Mouse (Mus musculus) adrenal gland, postnatal 10 days (tissue): ENCODE data around the gene Olfr1347. TPM values are rescaled to one million over a fixed set of nuclear protein-coding genes. Genes with fewer than 3 reads are reported as not detected.
A peak's percentile ranks its signal among the peaks of the same experiment; 100 is the strongest.
"Not testable (repeated sequence)": the region's sequence is repeated elsewhere in the genome, so short reads cannot be mapped to it uniquely, and the experiment has no call there.

Experiments used
- DNase-seq: peaks from one replicate; pipeline ENCODE4 v3.0.0; 2021; ENCODE audit warnings: mixed read lengths
- long read RNA-seq, 2 experiments: library from polyadenylated mRNA; stranded (forward); transcript quantifications; one replicate each; pipeline ENCODE4 v2.0.0; 2021
- total RNA-seq, 2 experiments: library from RNA; stranded (reverse); gene quantifications; 2 replicates each; pipeline ENCODE4 v1.2.3; 2021

Gene Olfr1347
- total RNA-seq: not detected
- long read RNA-seq, experiment 1: 0 reads
- long read RNA-seq, experiment 2: 0 reads

GRCm38 (mm10) chr7:6499655-6500054, at the start of gene Olfr1347:
Gene Olfr1347, minus strand, starts transcription at chr7:6499755.
- DNase-seq: no peak

DNA sequence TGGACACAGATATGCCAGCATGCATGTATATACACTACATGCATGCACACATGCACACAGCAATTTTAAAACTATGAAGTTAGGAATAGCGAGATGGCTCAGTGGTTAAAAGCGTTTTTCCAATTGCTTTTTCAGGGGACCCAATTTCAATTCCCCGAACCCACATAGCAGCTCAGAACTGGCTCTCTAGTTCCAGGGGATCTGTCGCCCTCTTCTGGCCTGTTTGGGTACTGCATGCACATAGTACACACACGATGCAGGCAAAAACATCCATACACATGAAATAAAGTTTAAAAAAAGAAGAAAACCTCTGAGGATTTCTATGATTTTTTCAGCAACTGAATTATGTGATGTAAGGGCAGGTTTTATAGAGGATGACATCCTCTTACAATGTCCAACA, 26.6 kb upstream of the Olfr1347 start:
- DNase-seq: peak; percentile 4

DNA sequence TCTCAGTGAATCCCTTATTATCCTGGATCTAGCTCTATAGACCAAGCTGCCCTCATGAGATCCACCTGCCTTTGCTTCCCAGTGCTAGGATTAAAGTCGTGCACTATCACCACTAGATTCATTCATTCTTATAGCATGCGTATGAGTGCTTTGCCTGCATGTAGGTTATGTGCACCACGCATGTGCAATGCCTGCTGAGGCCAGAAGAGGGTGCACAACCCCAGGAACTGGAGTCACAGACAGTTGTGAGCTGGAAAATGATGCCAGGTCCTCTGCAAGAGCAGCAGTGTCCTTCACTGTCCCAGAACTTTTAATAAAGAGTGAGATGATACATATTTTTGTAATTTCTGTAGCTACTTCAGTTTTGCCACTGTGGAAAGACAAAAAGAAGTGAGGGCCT, 25.4 kb upstream of the Olfr1347 start:
- DNase-seq: peak; percentile 3

GRCm38 (mm10) chr7:6522850-6523249, 23.3 kb upstream of the Olfr1347 start, which contains the start of gene Olfr1349:
Gene Olfr1349, minus strand, starts transcription at chr7:6522950.
- DNase-seq: no peak

DNA sequence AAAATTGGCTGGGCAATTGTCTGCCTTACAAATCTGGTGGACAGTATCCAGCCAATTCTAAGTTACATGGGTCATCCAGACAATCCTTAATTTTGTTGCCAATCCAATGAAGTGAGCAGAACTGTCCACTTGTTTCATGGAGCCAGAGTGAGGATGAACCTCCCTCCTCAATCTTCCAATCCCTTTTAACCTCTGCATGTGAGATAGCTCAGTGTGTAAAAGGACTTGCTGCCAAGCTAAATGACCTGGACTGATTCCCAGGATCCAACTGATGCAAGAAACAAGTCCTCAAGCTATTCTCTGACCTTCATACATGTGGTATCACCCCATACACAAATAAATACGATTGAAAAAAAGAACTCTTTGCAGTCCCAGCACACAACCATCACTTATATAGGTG, 22.1 kb upstream of the Olfr1347 start:
- no peak for DNase-seq

GRCm38 (mm10) chr7:6508648-6509047, 9.1 kb upstream of the Olfr1347 start, which contains the start of gene Olfr1348:
Gene Olfr1348, minus strand, starts transcription at chr7:6508748.
- DNase-seq: no peak

- DNase-seq: no peak
Measured at GRCm38 (mm10) chr7:6486841-6487240, 12.7 kb downstream of the Olfr1347 start, which contains the start of gene Olfr5. Gene Olfr5, minus strand, starts transcription at chr7:6486941.

DNA sequence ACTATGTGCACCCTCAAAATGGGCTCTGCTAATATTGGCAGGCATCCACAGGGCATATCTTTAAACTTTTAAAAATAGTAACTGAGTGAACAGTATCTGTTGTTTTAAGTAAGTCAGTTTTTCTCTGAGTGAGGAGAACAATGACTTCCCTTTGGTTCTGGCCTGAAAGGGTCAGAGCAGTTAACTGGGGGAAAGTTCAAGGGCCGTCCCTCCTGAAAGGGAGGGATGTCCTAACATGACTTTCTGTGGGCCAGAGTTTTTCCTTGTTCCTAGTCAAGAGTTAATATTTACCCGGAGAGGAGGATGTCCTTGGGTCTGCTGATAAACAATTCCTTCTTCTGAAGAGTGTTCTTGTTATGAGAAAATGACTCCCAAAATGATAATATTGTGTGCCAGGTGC, 21.9 kb downstream of the Olfr1347 start:
- DNase-seq: not testable (repeated sequence)

DNA sequence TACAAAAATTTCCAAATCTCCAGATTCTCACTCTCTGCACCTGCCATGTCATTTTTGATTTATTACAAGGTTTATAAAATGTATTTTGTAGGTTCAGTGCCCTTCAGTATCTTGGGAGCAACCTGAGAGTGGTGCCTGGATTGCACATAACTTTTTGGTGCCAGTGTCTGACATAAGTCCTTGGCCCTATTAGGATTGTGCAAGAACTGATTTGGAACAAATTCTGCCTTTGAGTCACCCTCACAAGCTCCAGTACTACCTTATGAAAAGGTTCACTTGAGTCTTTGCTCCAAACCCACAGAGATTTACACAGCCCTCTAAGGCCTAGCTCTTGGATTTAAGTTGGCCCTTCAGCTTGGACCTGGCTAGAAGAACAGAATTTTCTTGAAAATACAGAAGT, 32.6 kb downstream of the Olfr1347 start, which contains the start of gene Olfr1346:
Gene Olfr1346 (plus strand): TSS at position 151 of the 400 bp plus-strand sequence.
- DNase-seq: no peak

DNA sequence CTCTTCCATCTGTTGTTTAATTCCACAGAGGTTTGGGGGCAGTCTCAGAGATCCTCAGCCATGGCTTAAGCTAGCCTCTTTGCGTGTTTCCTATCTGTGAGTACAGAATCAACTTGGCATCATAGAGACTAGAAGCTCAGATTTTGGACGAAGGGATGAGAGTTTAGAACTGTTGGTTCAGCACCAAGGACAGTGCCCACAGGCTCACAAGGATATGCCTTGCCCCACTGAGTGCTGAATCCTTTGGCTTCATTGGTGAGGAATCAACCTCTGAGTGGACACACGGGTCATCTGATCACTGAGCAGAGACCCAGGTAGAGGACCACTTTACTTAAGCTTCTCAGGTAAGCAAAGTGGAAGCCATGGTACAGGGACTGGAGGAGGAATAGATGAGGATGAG, 43.2 kb downstream of the Olfr1347 start:
- DNase-seq: peak; percentile 8

GRCm38 (mm10) chr7:6455868-6456267, 43.7 kb downstream of the Olfr1347 start, which contains the start of gene Olfr1336:
Gene Olfr1336, plus strand, starts transcription at chr7:6456168.
- no peak for DNase-seq

DNA sequence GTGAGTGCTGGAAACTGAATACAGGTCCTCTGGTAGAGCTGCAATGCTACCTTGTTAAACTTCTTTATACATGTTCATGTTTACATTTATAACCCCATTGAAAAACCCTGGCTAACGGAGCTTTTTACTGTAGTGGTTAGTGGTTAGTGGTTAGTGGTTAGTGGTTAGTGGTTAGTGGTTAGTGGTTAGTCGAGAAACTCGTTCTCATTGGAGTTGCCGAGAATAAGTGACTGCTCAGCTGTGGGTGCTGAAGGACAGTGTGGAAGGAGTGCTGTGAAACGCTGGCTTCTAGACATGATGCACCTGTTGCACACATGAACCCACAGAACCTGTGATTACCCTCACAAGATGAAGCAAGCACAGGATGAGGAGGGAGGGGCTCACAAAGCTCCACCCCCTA, 51.8 kb downstream of the Olfr1347 start:
- no peak for DNase-seq

- no peak for DNase-seq
Measured at GRCm38 (mm10) chr7:6441173-6441572, 58.4 kb downstream of the Olfr1347 start.

DNA sequence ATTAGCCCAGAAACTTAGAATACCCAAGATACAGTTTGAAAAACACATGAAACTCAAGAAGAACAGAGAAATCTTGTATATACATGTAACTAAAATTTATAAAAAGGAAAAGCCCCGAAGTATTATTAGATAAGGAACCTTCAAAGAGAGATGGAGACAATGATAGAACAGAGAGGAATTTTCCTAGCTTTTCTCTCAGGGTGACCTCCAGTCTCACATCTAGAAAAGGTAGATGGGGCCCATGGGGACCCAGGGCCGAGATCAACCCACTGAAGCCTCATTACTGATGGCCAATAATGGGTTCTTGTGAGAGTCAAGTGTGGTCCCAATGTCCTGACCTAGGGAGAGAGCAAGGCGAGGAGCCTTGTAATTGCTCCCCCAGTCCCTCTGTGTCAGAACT, 61.2 kb downstream of the Olfr1347 start, which contains the start of gene Olfr1344:
Gene Olfr1344 (plus strand): TSS at position 301 of the 400 bp plus-strand sequence.
- no peak for DNase-seq

Other genes starting within 250 kb of the Olfr1347 start
- not detected for gene Epp13, start 247.0 kb downstream of the Olfr1347 start, total RNA-seq
- 1 to 10 TPM; 6.4 to 7.8 TPM for gene Zfp667, start 213.2 kb downstream of the Olfr1347 start, total RNA-seq
- gene Zfp583, start 168.5 kb downstream of the Olfr1347 start, total RNA-seq: 1 to 10 TPM; 2.7 to 3.1 TPM
- gene Gm3854, start 156.0 kb downstream of the Olfr1347 start, total RNA-seq: under 1 TPM; 0.87 to 0.91 TPM
- 1 to 10 TPM; 1.1 to 2.6 TPM for gene Zfp78, start 136.5 kb downstream of the Olfr1347 start, total RNA-seq
- 1 to 10 TPM; 3.9 to 8.9 TPM for gene Zfp28, start 116.5 kb downstream of the Olfr1347 start, total RNA-seq
- gene Smim17, start 101.0 kb downstream of the Olfr1347 start, total RNA-seq: under 1 TPM; 0.21 to 0.36 TPM
- under 1 TPM in 1 of 2 experiments, not detected in 1; 0.09 TPM for gene Gm20715, start 89.5 kb downstream of the Olfr1347 start, total RNA-seq
- not detected for gene Olfr1344, start 61.1 kb downstream of the Olfr1347 start, total RNA-seq
- gene Olfr1336, start 43.6 kb downstream of the Olfr1347 start, total RNA-seq: not detected
- not detected for gene Olfr1346, start 32.7 kb downstream of the Olfr1347 start, total RNA-seq
- gene Olfr5, start 12.8 kb downstream of the Olfr1347 start, total RNA-seq: not detected
- not detected for gene Olfr1348, start 9.0 kb upstream of the Olfr1347 start, total RNA-seq
- gene Olfr1349, start 23.2 kb upstream of the Olfr1347 start, total RNA-seq: not detected
- gene Olfr1350, start 65.1 kb upstream of the Olfr1347 start, total RNA-seq: not detected
- 10 to 100 TPM; 28.9 to 33.8 TPM for gene Zim1, start 196.7 kb upstream of the Olfr1347 start, total RNA-seq
- gene Peg3, start 230.7 kb upstream of the Olfr1347 start, total RNA-seq: 100 to 1,000 TPM in 1 of 2 experiments, 10 to 100 TPM in 1; 97.3 to 102 TPM
- gene Usp29, start 230.8 kb upstream of the Olfr1347 start, total RNA-seq: 1 to 10 TPM; 2.8 to 4.0 TPM